Mouse (Mus musculus) hindbrain, embryonic 16.5 days (tissue): ENCODE results near the gene Plagl1. TPM values are rescaled to one million over a fixed set of nuclear protein-coding genes. Genes with fewer than 3 reads are reported as not detected.

Source experiments
- ATAC-seq: fragments of 200-750 bp; cut with Nextera tagmentation; 2 replicates; pipeline ENCODE4 v1.8.0; 2017; ENCODE audit warnings: moderate TSS enrichment, moderate library complexity
- H3K27ac ChIP-seq: fragments of 300-500 bp; sonication (generic); 2 replicates; pipeline ENCODE4 v1.5.1; 2014; ENCODE audit warnings: low read depth, mild to moderate bottlenecking, control low read depth, low read length, moderate library complexity
- H3K27me3 ChIP-seq: fragments of 300-500 bp; sonication (generic); replicated peaks from 2 replicates; pipeline ENCODE4 v1.6.1; 2014; ENCODE audit warnings: low read length; ENCODE audit not compliant: control insufficient read depth, insufficient read depth
- H3K36me3 ChIP-seq: fragments of 300-500 bp; sonication (generic); 2 replicates; pipeline ENCODE4 v1.6.1; 2014; ENCODE audit warnings: mild to moderate bottlenecking, low read length, moderate library complexity, mixed read lengths; ENCODE audit not compliant: control insufficient read depth, insufficient read depth
- H3K4me1 ChIP-seq: fragments of 300-500 bp; sonication (generic); 2 replicates; pipeline ENCODE4 v1.6.1; 2014; ENCODE audit warnings: low read depth, low read length; ENCODE audit not compliant: control insufficient read depth, insufficient read depth
- H3K4me2 ChIP-seq: fragments of 300-500 bp; sonication (generic); 2 replicates; pipeline ENCODE4 v1.6.1; 2014; ENCODE audit warnings: mild to moderate bottlenecking, low read length, control low read depth, moderate library complexity
- H3K4me3 ChIP-seq: fragments of 300-500 bp; sonication (generic); 2 replicates; pipeline ENCODE4 v1.5.1; 2014; ENCODE audit warnings: mild to moderate bottlenecking, low read length, control low read depth, moderate library complexity
- H3K9ac ChIP-seq: fragments of 300-500 bp; sonication (generic); 2 replicates; pipeline ENCODE4 v1.6.1; 2014; ENCODE audit warnings: low read depth, mild to moderate bottlenecking, control low read depth, low read length, moderate library complexity
- H3K9me3 ChIP-seq: fragments of 300-500 bp; sonication (generic); 2 replicates; pipeline ENCODE4 v1.6.1; 2014; ENCODE audit warnings: mild to moderate bottlenecking, low read length, moderate library complexity; ENCODE audit not compliant: control insufficient read depth
- WGBS: fragments of 180-500 bp; shearing (Covaris S2); extraction: QIAGEN DNeasy Blood & Tissue Kit; methylation state at CpG from one replicate; pipeline ENCODE4 v1.1.7; 2014; 5-methylcytosine and 5-hydroxymethylcytosine counted together
- polyA plus RNA-seq: library from polyadenylated mRNA; unstranded; fragments of >200 nt; fragmentation: Nextera tagmentation; extraction: Ambion mirVana; gene quantifications from 2 replicates; pipeline ENCODE4 v1.2.1, GENCODE M21; 2015

The Plagl1 gene
- polyA plus RNA-seq, 1 experiment from 2014 or later = 25.4 TPM

DNA sequence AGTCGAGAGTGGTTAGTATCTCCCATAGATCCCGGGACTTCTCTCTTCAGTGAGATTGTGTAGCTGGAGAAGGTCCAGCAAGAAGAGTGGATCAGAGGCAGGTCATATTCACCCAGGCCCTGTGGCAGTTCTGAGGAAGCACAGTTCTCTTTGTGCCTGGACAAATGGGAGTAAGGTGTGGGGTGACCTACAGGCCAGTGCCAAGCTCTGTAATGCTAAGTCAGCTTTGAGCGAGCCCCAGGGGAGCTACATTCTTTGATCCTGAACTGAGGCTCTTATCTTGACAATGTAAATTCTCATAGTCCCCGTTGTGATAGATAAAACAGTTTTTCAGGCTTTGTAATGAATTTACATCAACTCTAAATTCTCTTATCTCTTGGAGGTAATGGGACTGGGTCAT is 42.1 kb downstream of the Plagl1 start:
- H3K9me3 ChIP-seq = no peaks in the 10 kb centered on the region
- H3K4me1 ChIP-seq = no peaks in the 10 kb centered on the region
- no peak overlapping the region for H3K27ac ChIP-seq
- no peak overlapping the region for H3K4me2 ChIP-seq
- 72% methylated on average over 4 of the region's 4 CpGs for WGBS
- no peak overlapping the region for H3K9ac ChIP-seq
- no peaks in the 10 kb centered on the region for H3K27me3 ChIP-seq
- no peak for ATAC-seq
- no peaks in the 10 kb centered on the region for H3K36me3 ChIP-seq
- H3K4me3 ChIP-seq = no peak overlapping the region

DNA sequence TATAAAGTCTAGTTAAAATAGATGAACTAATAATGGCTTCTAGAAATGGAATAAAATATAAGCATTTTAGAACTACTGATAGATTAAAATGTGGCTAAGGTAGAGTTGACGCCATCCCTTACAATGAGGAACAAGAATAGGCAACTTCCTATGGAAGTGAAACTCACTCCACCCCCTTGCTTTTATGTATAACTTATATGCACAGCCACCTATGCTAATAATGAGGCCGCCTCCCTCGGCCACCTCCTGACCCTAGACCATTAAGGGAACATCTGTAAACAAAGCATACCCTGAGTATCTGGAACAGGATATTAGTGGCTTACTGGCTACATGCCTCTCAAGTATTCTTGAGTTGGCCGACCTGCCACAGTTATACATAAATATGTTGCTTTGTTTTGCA is 43.5 kb downstream of the Plagl1 start:
- Histone ChIP-seq H3K4me1 (peaks cover 5% of the 10 kb centered on the region; the same call in 1 of the 2 replicates), H3K27me3 (no peaks in the 10 kb centered on the region), H3K4me3 (no peak overlapping the region), H3K36me3 (no peaks in the 10 kb centered on the region), H3K27ac (no peak overlapping the region), H3K4me2 (no peak overlapping the region), H3K9ac (no peak overlapping the region), H3K9me3 (no peaks in the 10 kb centered on the region)
- WGBS = 81% methylated on average over 4 of the region's 4 CpGs
- no peak for ATAC-seq

DNA sequence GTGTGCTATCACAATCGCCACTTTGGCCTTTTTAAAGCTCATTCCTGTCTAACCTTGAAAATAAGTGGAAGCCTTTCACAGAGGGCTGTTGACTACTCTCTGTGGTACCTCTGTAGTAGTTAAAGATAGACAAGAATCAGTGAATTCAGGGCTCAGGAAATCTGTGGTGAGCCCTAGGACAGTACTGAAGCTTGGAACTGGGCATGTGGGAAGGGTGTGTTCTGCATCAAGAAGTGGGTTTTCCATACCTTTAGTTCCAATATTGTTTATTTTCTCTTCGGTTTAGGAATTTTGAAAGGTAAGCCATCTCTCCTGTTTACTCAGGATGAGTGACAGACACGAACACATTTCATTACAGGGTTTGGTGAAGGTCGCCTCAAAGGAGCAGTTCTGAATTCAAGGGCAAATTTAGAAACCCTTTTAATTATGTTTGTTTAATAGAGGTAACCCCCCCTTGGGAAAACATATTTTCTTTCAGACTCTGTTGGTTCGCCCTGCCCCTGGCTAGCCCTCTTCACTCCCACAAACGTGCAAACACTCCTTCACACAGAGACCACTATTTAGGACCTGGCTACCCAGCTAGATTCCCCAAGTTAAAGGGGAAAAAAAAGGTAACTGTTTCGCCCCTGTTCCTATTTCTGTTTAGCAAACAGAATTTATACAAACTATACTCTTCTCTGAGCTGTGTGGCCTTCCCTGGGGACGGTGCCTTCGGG is 46.8 kb downstream of the Plagl1 start:
- 68% methylated on average over 9 of the region's 9 CpGs for WGBS
- Histone ChIP-seq H3K4me1 (peaks cover 5% of the 10 kb centered on the region; the same call in 1 of the 2 replicates), H3K9me3 (no peaks in the 10 kb centered on the region), H3K27ac (no peak overlapping the region), H3K9ac (no peak overlapping the region), H3K4me2 (no peak overlapping the region), H3K27me3 (no peaks in the 10 kb centered on the region), H3K4me3 (no peak overlapping the region), H3K36me3 (no peaks in the 10 kb centered on the region)
- no peak for ATAC-seq

DNA sequence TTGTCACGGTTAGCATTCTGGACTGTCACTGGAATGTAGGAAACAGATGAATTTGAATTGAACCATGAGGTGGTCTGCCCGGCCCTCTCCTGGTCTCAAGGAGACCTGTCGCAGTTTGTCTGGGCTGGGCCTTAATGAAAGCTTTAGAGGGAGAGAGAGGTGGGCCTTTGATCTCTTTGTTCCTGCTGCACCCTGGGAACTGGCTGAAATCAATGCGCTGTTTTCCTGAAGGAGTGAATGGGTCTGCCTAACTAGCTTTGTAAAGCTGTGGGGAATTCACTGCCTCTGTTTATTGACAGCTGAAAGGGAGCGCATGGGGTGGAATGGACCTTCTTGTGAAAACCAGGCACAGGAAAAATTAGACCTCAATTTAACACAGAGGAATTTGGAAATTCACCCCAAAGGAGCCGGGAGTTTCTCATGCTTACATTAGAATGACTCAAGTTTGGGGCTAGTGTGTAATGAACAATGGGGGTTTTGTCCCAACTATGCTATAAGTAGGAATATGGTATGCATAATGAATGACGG is 47.8 kb downstream of the Plagl1 start:
- peak; percentile 50; the same call in 1 of the 2 replicates for ATAC-seq
- Histone ChIP-seq H3K4me3 (no peak overlapping the region), H3K4me1 (peaks cover 5% of the 10 kb centered on the region; the same call in 1 of the 2 replicates), H3K9ac (no peak overlapping the region), H3K4me2 (no peak overlapping the region), H3K27ac (no peak overlapping the region), H3K36me3 (no peaks in the 10 kb centered on the region), H3K9me3 (no peaks in the 10 kb centered on the region), H3K27me3 (no peaks in the 10 kb centered on the region)
- WGBS = 10% methylated on average over 7 of the region's 7 CpGs

DNA sequence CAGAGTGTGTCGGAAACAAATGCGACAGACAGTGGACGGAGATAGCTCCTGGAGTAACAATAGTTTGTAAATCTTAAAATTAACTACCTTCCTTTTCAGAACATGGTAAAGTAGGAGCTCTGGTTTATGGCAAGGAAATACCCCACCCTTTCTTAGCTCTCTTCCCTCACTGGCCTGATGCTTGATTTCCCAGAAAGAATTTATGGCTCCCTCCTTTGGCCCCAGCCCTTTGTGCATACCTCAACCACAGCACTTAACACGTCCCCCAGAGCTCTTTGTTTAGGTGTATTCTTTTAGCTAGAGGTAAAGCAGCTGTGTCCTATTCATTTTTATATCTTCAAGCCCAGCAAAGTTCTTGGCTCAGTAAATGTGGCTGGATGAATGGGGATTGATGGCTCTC is 48.5 kb downstream of the Plagl1 start:
- WGBS = 29% methylated on average over 4 of the region's 4 CpGs
- Histone ChIP-seq H3K9ac (no peak overlapping the region), H3K4me2 (no peak overlapping the region), H3K27me3 (no peaks in the 10 kb centered on the region), H3K27ac (no peak overlapping the region), H3K36me3 (no peaks in the 10 kb centered on the region), H3K4me1 (peaks cover 5% of the 10 kb centered on the region; the same call in 1 of the 2 replicates), H3K9me3 (no peaks in the 10 kb centered on the region), H3K4me3 (no peak overlapping the region)
- no peak for ATAC-seq

DNA sequence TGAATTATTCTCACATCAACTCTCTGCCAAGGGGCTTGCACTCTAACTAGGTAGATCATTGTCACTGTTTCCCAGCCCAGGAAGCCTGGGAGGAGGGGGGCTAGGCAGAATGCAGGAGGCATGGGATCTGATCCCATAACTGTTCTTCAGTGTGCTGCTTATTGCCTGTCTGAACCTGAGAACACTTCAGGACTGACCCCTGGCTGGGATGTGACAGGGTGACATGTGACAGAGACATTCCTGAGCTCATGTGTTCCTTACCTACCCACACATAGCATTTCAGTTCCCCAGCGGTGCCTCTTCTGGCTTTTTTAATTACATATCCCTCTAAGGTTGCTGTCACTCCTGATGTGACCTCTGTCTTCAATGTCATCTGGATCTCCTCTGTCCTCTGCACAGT is 49.5 kb downstream of the Plagl1 start:
- no peaks in the 10 kb centered on the region for H3K9me3 ChIP-seq
- 42% methylated on average over 1 of the region's 1 CpGs for WGBS
- ATAC-seq = no peak

DNA sequence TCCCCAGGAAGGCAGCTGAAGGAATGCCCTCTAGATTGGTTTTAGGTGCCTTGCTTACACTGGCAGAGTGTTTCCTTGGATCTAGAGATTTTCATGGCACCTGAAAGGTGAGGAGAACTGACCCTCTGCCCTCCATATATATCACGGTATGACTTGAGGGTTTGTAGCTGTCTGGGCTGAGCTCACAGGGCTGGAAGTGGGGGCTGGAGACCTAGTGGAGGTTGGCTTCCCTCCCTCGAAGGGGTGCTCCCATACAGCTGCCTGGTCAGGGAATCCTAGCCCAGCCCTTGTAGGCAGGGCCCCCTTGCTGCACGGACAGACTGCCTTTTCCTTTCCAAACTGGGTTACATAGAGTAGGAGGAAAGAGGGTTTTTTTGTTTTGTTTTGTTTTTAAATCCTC is 52.5 kb downstream of the Plagl1 start:
- Histone ChIP-seq H3K36me3 (no peaks in the 10 kb centered on the region), H3K27ac (no peak overlapping the region), H3K4me2 (no peak overlapping the region), H3K9ac (no peak overlapping the region), H3K9me3 (no peaks in the 10 kb centered on the region), H3K27me3 (no peaks in the 10 kb centered on the region), H3K4me3 (no peak overlapping the region), H3K4me1 (peaks cover 8% of the 10 kb centered on the region)
- WGBS = 62% methylated on average over 3 of the region's 3 CpGs
- ATAC-seq = no peak

More for the DNA sequence above, 49.5 kb downstream of the Plagl1 start:
- H3K4me3 ChIP-seq = no peak overlapping the region
- H3K36me3 ChIP-seq = no peaks in the 10 kb centered on the region
- no peak overlapping the region for H3K27ac ChIP-seq
- H3K27me3 ChIP-seq = no peaks in the 10 kb centered on the region
- H3K4me2 ChIP-seq = no peak overlapping the region
- H3K9ac ChIP-seq = no peak overlapping the region
- H3K4me1 ChIP-seq = peaks cover 5% of the 10 kb centered on the region; the same call in 1 of the 2 replicates

DNA sequence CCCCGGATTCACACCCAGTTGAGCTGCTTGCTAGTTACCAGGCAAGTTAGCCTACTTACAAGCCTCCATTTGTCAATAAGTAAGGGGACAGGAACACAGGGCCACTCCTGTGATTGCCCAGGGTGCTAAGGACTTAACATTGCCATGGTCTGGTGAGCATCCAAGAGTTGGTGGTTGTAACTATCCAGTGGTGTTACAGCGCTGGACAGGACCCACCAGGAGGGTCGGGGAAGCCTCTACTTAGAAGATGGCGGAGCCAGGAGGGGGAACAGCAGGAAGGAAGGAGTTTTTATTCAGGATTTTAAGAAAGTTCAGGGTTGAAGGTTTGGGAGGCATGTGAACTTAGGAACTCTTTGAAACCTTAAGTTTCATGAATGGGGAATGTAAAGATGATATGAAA is 53.3 kb downstream of the Plagl1 start:
- H3K4me2 ChIP-seq = no peak overlapping the region
- no peak overlapping the region for H3K27ac ChIP-seq
- ATAC-seq = no peak
- H3K4me3 ChIP-seq = no peak overlapping the region
- no peaks in the 10 kb centered on the region for H3K27me3 ChIP-seq
- H3K9me3 ChIP-seq = no peaks in the 10 kb centered on the region
- peaks cover 3% of the 10 kb centered on the region for H3K4me1 ChIP-seq
- 80% methylated on average over 4 of the region's 4 CpGs for WGBS
- no peak overlapping the region for H3K9ac ChIP-seq
- no peaks in the 10 kb centered on the region for H3K36me3 ChIP-seq

DNA sequence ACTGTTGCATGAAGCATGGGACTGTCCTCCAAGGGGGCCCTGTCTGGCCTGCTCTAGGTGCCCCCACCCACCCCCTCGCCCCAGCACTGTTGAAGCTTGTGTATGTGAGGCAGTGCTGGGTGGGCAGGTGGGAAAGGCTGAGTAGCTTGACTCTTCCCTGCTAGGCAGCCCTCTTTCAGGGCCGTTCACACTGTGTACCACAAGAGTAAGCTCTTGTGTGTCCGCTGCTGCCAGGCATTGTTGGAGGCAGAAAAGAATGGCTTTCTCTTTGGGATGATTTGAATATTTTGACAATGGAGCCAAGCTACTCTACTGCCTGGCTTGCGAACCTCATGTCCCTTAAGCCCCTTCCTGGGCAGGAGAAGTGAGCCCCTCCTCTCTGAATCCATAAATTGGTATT is 54.7 kb downstream of the Plagl1 start:
- WGBS = 25% methylated on average over 4 of the region's 4 CpGs
- no peak overlapping the region for H3K9ac ChIP-seq

More for the DNA sequence above, 54.7 kb downstream of the Plagl1 start:
- peaks cover 3% of the 10 kb centered on the region for H3K4me1 ChIP-seq
- no peak overlapping the region for H3K27ac ChIP-seq
- H3K4me2 ChIP-seq = no peak overlapping the region
- no peaks in the 10 kb centered on the region for H3K36me3 ChIP-seq
- no peak overlapping the region for H3K4me3 ChIP-seq
- ATAC-seq = peak; percentile 49
- H3K27me3 ChIP-seq = no peaks in the 10 kb centered on the region
- no peaks in the 10 kb centered on the region for H3K9me3 ChIP-seq
